Mouse (Mus musculus) forebrain, postnatal 0 days (tissue): Measurements from ENCODE around the gene Cntn6. TPM values are rescaled to one million over a fixed set of nuclear protein-coding genes. Genes with fewer than 3 reads are reported as not detected.

Experiments
- ATAC-seq: fragments of 200-750 bp; cut with Nextera tagmentation; 2 replicates; pipeline ENCODE4 v1.8.0; 2017; ENCODE audit warnings: mild to moderate bottlenecking, moderate library complexity
- DNase-seq: peaks from one replicate; pipeline ENCODE4 v3.0.0-alpha.2; 2015
- H3K27ac ChIP-seq: fragments of 300-500 bp; sonication (generic); 2 replicates; pipeline ENCODE4 v1.5.1; 2014; ENCODE audit warnings: low read depth, mild to moderate bottlenecking, antibody characterized with exemption, low read length, moderate library complexity, mixed read lengths
- H3K27me3 ChIP-seq: fragments of 300-500 bp; sonication (generic); 2 replicates; pipeline ENCODE4 v1.6.1; 2014; ENCODE audit warnings: mild to moderate bottlenecking, low read length, mixed read lengths; ENCODE audit not compliant: insufficient read depth
- H3K36me3 ChIP-seq: fragments of 300-500 bp; sonication (generic); 2 replicates; pipeline ENCODE4 v1.6.1; 2014; ENCODE audit warnings: mild to moderate bottlenecking, moderate library complexity; ENCODE audit not compliant: insufficient read depth
- H3K4me1 ChIP-seq: fragments of 300-500 bp; sonication (generic); 2 replicates; pipeline ENCODE4 v1.6.1; 2014; ENCODE audit warnings: antibody characterized with exemption; ENCODE audit not compliant: insufficient read depth
- H3K4me2 ChIP-seq: fragments of 300-500 bp; sonication (generic); 2 replicates; pipeline ENCODE4 v1.6.1; 2014; ENCODE audit warnings: low read depth, mild to moderate bottlenecking, moderate library complexity
- H3K4me3 ChIP-seq: fragments of 300-500 bp; sonication (generic); 2 replicates; pipeline ENCODE4 v1.5.1; 2014; ENCODE audit warnings: low read depth, low read length, mixed read lengths
- H3K9ac ChIP-seq: fragments of 300-500 bp; sonication (generic); 2 replicates; pipeline ENCODE4 v1.6.1; 2014; ENCODE audit warnings: mild to moderate bottlenecking
- H3K9me3 ChIP-seq: fragments of 300-500 bp; sonication (generic); 2 replicates; pipeline ENCODE4 v1.6.1; 2016; ENCODE audit warnings: low read length
- CTCF ChIP-seq: sonication (generic); IDR thresholded peaks from 2 replicates; pipeline ENCODE4 v1.5.1; 2016; ENCODE audit warnings: antibody characterized with exemption, control low read depth, low read depth
- WGBS: fragments of 180-500 bp; shearing (Covaris S2); extraction: QIAGEN DNeasy Blood & Tissue Kit; methylation state at CpG from one replicate; pipeline ENCODE4 v1.1.7; 2014; 5-methylcytosine and 5-hydroxymethylcytosine counted together
- polyA plus RNA-seq: library from polyadenylated mRNA; unstranded; fragments of >200 nt; fragmentation: Nextera tagmentation; extraction: Ambion mirVana; gene quantifications from 2 replicates; pipeline ENCODE4 v1.2.1, GENCODE M21; 2015
- total RNA-seq: library from RNA; depleted of rRNA; stranded (reverse); fragments of >200 nt; gene quantifications from 2 replicates; pipeline ENCODE4 v1.2.3, GENCODE M21; 2014; rRNA removed

Gene Cntn6
- total RNA-seq (29.7 and 32.5 TPM in 2 replicates), polyA plus RNA-seq (13.3 and 16.1 TPM in 2 replicates)

DNA sequence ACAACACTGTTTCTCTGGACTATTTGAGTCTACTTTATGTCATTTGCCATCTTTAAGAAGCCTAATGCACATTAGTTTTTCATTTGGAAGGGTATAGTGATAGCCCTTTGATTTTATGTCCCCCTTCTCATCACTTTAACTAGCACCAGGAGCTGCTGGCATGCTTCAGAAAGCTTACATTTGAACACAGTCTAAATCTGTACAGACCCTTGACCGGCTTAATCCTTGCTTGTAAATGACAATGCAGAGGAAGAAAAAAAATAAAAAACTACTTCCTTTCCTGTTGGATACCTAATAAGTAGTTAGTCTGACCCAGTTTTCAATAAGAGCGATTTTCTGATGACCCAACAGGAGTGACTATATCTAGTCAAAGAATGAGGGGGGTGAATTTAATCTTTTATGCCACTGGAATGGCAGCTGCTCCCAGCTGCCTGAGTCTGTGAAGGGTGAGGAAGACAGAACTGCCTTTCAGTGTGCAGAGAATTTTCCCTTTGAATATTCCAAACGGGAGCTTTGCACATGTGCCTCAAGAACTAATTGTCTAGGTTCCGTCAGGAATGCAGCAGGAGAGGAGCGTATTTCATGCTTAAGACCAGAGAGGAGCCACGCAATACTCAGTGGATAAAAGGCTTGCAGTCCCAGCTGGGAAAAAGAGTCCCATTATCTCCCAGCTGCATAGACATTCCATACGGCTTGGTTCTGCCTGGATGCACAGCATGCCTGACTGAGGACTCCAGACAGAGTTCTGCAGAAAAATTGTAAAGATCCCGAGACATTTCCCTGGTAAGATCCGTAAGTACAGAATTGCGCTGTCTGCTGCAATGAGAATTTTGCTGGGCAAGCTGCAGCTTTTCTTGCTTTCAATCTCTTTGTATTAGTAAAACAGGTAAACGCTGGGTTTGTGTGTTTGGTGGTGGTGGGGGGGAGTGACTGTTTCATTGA, at the start of gene Cntn6:
Gene Cntn6, plus strand, starts transcription at position 301 of the 942 bp plus-strand sequence.
- no peaks in the 10 kb centered on the region for H3K27me3 ChIP-seq

DNA sequence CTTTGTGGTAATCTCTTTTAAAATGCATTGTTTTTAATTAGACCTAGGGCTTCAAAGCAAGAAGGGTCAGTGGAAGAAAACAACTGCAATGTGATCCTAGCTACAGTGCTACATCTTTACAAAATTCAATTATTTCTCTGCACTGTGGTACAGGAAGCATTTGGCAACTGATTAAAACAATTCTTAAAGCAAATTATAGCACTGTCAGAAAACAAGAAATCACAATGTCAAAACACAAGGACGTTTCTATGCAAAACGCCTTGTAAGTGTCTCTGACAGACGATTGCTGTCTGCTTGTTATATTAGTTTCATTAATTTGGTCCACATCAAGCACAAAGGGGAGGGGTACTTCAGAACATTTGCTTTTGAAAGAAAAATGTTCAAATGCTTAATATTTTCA, 48.9 kb upstream of the Cntn6 start:
- no peak overlapping the region for H3K9ac ChIP-seq
- ATAC-seq, result peak; percentile 66; the same call in 1 of the 2 replicates
- 26% methylated on average over 3 of the region's 3 CpGs for WGBS

More for the DNA sequence above, at the start of gene Cntn6:
- Histone ChIP-seq H3K4me1 (no peaks in the 10 kb centered on the region), H3K4me2 (peak within 1 kb of the TSS; percentile 38), H3K27ac (peak within 1 kb of the TSS; percentile 22; the same call in 1 of the 2 replicates), H3K9ac (peak within 1 kb of the TSS; percentile 45), H3K4me3 (peak within 1 kb of the TSS; percentile 36), H3K36me3 (no peaks in the 10 kb centered on the region), H3K9me3 (no peaks in the 10 kb centered on the region)
- no peak for TF ChIP-seq CTCF
- WGBS, result 7% methylated on average over 11 of the region's 11 CpGs
- DNase-seq (peak; percentile 64), ATAC-seq (peak; percentile 71)

DNA sequence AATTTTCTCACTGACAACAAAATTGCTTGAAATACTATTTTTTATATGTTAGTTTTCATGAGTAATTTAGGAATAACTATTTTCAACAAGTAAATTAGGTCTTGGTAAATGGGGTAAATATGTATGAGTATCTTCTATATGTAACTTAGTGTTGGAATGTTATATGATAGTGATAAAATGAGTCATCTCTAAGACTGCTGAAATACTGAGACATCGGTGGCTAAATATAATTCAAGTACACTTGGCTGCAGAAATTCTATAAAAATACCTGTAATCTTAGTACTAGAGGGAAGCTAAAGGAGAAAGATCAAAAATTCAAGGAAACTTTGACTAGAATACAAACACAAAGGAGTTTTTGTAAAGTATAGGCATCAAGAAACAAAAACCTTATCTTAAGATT, 21.9 kb upstream of the Cntn6 start:
- TF ChIP-seq CTCF, result no peak
- H3K27me3 ChIP-seq, result no peaks in the 10 kb centered on the region
- 89% methylated on average over 1 of the region's 1 CpGs for WGBS

More for the DNA sequence above, 48.9 kb upstream of the Cntn6 start:
- Histone ChIP-seq H3K4me3 (no peak overlapping the region), H3K27ac (no peak overlapping the region), H3K9me3 (no peaks in the 10 kb centered on the region), H3K36me3 (no peaks in the 10 kb centered on the region), H3K4me2 (no peak overlapping the region), H3K4me1 (no peaks in the 10 kb centered on the region), H3K27me3 (no peaks in the 10 kb centered on the region; the same call in 1 of the 2 replicates)
- peak; percentile 2 for DNase-seq
- no peak for TF ChIP-seq CTCF

DNA sequence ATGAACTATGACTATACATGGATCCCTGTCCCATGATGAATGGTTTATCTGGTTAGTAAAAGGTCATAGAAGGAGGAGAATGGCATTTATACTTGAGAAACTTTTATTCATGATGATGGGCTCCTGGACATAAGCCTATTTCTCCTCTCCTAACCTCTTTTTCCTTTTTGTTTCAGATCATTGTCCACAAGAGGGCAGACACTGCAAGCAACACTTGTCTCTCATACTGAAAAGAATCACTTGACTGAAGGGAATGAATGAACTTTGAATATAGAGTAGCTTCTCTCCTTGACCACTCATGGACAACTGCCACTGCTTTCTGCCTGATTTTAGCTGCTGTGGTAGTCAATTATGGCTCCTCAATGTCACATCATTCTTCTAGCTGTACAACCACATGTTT, 13.3 kb upstream of the Cntn6 start:
- TF ChIP-seq CTCF, result peak; percentile 64
- ATAC-seq (no peak), DNase-seq (peak; percentile 17)
- no peak overlapping the region for H3K4me3 ChIP-seq
- no peak overlapping the region for H3K9ac ChIP-seq
- no peaks in the 10 kb centered on the region for H3K36me3 ChIP-seq
- no peak overlapping the region for H3K27ac ChIP-seq
- H3K27me3 ChIP-seq, result no peaks in the 10 kb centered on the region
- H3K9me3 ChIP-seq, result no peaks in the 10 kb centered on the region
- H3K4me2 ChIP-seq, result no peak overlapping the region
- H3K4me1 ChIP-seq, result no peaks in the 10 kb centered on the region

More for the DNA sequence above, 21.9 kb upstream of the Cntn6 start:
- Histone ChIP-seq H3K9me3 (no peaks in the 10 kb centered on the region), H3K4me1 (no peaks in the 10 kb centered on the region), H3K9ac (no peak overlapping the region), H3K4me2 (no peak overlapping the region), H3K27ac (no peak overlapping the region), H3K4me3 (no peak overlapping the region), H3K36me3 (no peaks in the 10 kb centered on the region)
- DNase-seq (no peak), ATAC-seq (no peak)

DNA sequence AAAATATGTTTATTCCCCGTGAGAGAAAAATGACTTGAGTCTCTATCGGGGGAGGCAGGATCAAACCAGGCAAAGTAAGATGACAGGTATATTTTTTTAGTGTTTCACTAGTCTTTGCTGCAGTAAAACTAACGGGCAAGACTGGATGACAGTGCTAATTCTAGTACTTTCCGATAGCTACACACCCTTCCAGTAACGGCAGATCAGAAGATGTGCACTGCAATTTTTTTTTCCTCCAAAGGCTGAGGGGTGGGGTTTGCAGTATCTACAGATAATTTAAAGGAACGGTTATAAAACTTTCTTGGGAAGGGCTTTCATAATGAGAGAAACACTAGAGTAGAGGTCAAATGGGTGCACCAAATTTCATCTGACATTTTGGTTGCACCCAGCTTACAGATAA, 869 bp downstream of the Cntn6 start:
- WGBS, result 25% methylated on average over 6 of the region's 6 CpGs
- Histone ChIP-seq H3K4me1 (no peaks in the 10 kb centered on the region), H3K9me3 (no peaks in the 10 kb centered on the region), H3K9ac (peak overlapping the region; percentile 45), H3K4me2 (peak overlapping the region; percentile 38), H3K36me3 (no peaks in the 10 kb centered on the region), H3K27me3 (no peaks in the 10 kb centered on the region), H3K27ac (peak overlapping the region; percentile 22; the same call in 1 of the 2 replicates), H3K4me3 (peak overlapping the region; percentile 36)
- ATAC-seq, result no peak
- no peak for DNase-seq
- TF ChIP-seq CTCF, result no peak

DNA sequence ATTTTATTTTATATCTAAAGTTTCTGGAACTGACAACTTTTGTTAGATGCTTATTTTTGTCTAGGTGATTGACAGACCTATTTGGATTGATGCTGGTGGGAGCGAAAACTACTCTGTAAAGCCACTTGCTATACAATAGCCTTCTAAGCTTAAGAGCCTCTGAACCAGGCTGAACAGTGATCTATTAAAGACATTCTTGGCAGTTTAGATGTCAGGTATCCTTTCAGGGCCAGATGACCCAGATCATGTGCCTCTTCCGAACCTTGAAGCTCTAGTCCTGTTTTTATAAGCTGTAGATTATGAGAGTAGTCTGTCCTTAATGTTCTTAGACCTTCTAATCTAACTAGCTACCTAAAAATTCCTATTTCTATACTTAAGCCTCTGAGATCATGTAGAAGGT, 3.2 kb downstream of the Cntn6 start:
- no peak overlapping the region for H3K27ac ChIP-seq
- H3K4me3 ChIP-seq, result no peak overlapping the region
- ATAC-seq (no peak), DNase-seq (no peak)
- H3K27me3 ChIP-seq, result no peaks in the 10 kb centered on the region
- H3K9ac ChIP-seq, result no peak overlapping the region
- peak overlapping the region; percentile 26; the same call in 1 of the 2 replicates for H3K4me2 ChIP-seq
- H3K9me3 ChIP-seq, result no peaks in the 10 kb centered on the region
- no peaks in the 10 kb centered on the region for H3K36me3 ChIP-seq
- H3K4me1 ChIP-seq, result no peaks in the 10 kb centered on the region
- 56% methylated on average over 2 of the region's 2 CpGs for WGBS
- TF ChIP-seq CTCF, result no peak

DNA sequence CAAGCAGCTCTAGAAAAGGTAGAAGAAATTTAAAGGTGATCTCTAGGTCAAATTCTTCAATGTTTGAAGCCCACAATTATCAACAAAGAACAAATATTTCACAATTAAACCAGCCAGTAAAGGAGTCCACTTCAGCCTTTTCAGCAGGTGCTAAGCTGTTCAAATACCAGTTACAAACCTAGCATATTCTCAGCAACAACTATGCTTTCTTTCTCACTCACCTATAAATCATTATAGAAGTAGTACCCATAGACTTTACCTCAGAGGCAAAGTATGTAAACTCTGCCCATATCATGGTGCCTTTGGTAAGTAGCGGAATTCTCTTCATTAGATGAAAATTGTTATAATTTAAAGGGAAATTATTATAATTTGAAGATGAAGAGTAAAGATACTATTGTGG, 71.4 kb downstream of the Cntn6 start:
- Histone ChIP-seq H3K27ac (no peak overlapping the region), H3K9ac (no peak overlapping the region), H3K4me2 (no peak overlapping the region), H3K36me3 (no peaks in the 10 kb centered on the region), H3K9me3 (no peaks in the 10 kb centered on the region), H3K27me3 (no peaks in the 10 kb centered on the region), H3K4me3 (no peak overlapping the region), H3K4me1 (no peaks in the 10 kb centered on the region)
- WGBS, result 98% methylated on average over 1 of the region's 1 CpGs
- ATAC-seq (no peak), DNase-seq (no peak)
- no peak for TF ChIP-seq CTCF
